Mouse (Mus musculus) limb, embryonic 14.5 days (tissue): ENCODE data around the gene Utf1. TPM values are rescaled to one million over a fixed set of nuclear protein-coding genes. Genes with fewer than 3 reads are reported as not detected.

Experiments
- ATAC-seq: fragments of 200-750 bp; cut with Nextera tagmentation; 2 replicates; pipeline ENCODE4 v1.8.0; 2017; ENCODE audit warnings: low read depth, moderate number of reproducible peaks, moderate TSS enrichment; ENCODE audit not compliant: low FRiP score
- DNase-seq: peaks from one replicate; pipeline ENCODE4 v3.0.0-alpha.2; 2015; ENCODE audit warnings: low spot score
- H3K27ac ChIP-seq: fragments of 300-500 bp; sonication (generic); replicated peaks from 2 replicates; pipeline ENCODE4 v1.5.1; 2014; ENCODE audit warnings: low read depth, mild to moderate bottlenecking, low read length, moderate library complexity, mixed read lengths
- H3K27me3 ChIP-seq: fragments of 300-500 bp; sonication (generic); 2 replicates; pipeline ENCODE4 v1.6.1; 2014; ENCODE audit warnings: low read length, mixed read lengths; ENCODE audit not compliant: control insufficient read depth, insufficient read depth
- H3K36me3 ChIP-seq: fragments of 300-500 bp; sonication (generic); 2 replicates; pipeline ENCODE4 v1.6.1; 2014; ENCODE audit warnings: mild to moderate bottlenecking, low read length, moderate library complexity, mixed read lengths; ENCODE audit not compliant: control insufficient read depth, insufficient read depth
- H3K4me1 ChIP-seq: fragments of 300-500 bp; sonication (generic); 2 replicates; pipeline ENCODE4 v1.6.1; 2014; ENCODE audit warnings: antibody characterized with exemption, low read length, mixed read lengths; ENCODE audit not compliant: control insufficient read depth, insufficient read depth
- H3K4me2 ChIP-seq: fragments of 300-500 bp; sonication (generic); replicated peaks from 2 replicates; pipeline ENCODE4 v1.6.1; 2014; ENCODE audit warnings: low read depth, mild to moderate bottlenecking, low read length, moderate library complexity; ENCODE audit not compliant: severe bottlenecking
- H3K4me3 ChIP-seq: fragments of 300-500 bp; sonication (generic); replicated peaks from 2 replicates; pipeline ENCODE4 v1.5.1; 2014; ENCODE audit warnings: low read length
- H3K9ac ChIP-seq: fragments of 300-500 bp; sonication (generic); 2 replicates; pipeline ENCODE4 v1.6.1; 2014; ENCODE audit warnings: mild to moderate bottlenecking, low read depth, low read length, moderate library complexity; ENCODE audit not compliant: severe bottlenecking
- H3K9me3 ChIP-seq: fragments of 300-500 bp; sonication (generic); 2 replicates; pipeline ENCODE4 v1.6.1; 2016; ENCODE audit warnings: low read length; ENCODE audit not compliant: control insufficient read depth
- POLR2A ChIP-seq: fragments of 200-500 bp; IDR thresholded peaks from 2 replicates; pipeline ENCODE4 v1.8.0; 2012; ENCODE audit warnings: inconsistent platforms, mild to moderate bottlenecking, moderate library complexity, borderline replicate concordance; ENCODE audit not compliant: insufficient read depth, insufficient read length; ENCODE audit errors: extremely low read depth
- WGBS: fragments of 180-500 bp; shearing (Covaris S2); extraction: QIAGEN DNeasy Blood & Tissue Kit; methylation state at CpG from one replicate; pipeline ENCODE4 v1.1.7; 2014; 5-methylcytosine and 5-hydroxymethylcytosine counted together
- polyA plus RNA-seq, 2 experiments: library from polyadenylated mRNA; depleted of rRNA in 1 of 2; stranded (reverse) in 1 of 2; unstranded in 1 of 2; fragments of >200 nt; fragmentation: Nextera tagmentation in 1 of 2; extraction: Ambion mirVana in 1 of 2; gene quantifications; 2 replicates each; pipeline versions ENCODE4 v1.2.1 to v1.2.3; 2012 to 2014

Utf1 gene
- polyA plus RNA-seq, 2 experiments = 0.11 to 0.15 TPM

- TF ChIP-seq POLR2A = no peak
- H3K4me3 ChIP-seq = no peak overlapping the region
- H3K4me2 ChIP-seq = no peak overlapping the region
- H3K9me3 ChIP-seq = no peaks in the 10 kb centered on the region
- DNase-seq (no peak), ATAC-seq (no peak)
- H3K9ac ChIP-seq = no peak overlapping the region
- H3K4me1 ChIP-seq = no peaks in the 10 kb centered on the region
- H3K36me3 ChIP-seq = no peaks in the 10 kb centered on the region
- peaks cover 19% of the 10 kb centered on the region for H3K27me3 ChIP-seq
- no peak overlapping the region for H3K27ac ChIP-seq
- WGBS = 84% methylated on average over 7 of the region's 7 CpGs
Observed at GRCm38 (mm10) chr7:139899505-139899904, 44.1 kb upstream of the Utf1 start.

- Histone ChIP-seq H3K9ac (no peak overlapping the region), H3K27me3 (peaks cover 10% of the 10 kb centered on the region), H3K36me3 (no peaks in the 10 kb centered on the region), H3K4me3 (no peak overlapping the region), H3K27ac (no peak overlapping the region), H3K4me2 (no peak overlapping the region), H3K4me1 (no peaks in the 10 kb centered on the region), H3K9me3 (no peaks in the 10 kb centered on the region)
- WGBS = 90% methylated on average over 7 of the region's 7 CpGs
- TF ChIP-seq POLR2A = no peak
- DNase-seq (no peak), ATAC-seq (no peak)
Observed at GRCm38 (mm10) chr7:139900456-139900855, 43.1 kb upstream of the Utf1 start.

GRCm38 (mm10) chr7:139900896-139901295 lies 42.7 kb upstream of the Utf1 start:
- peaks cover 5% of the 10 kb centered on the region for H3K27me3 ChIP-seq
- no peak overlapping the region for H3K4me3 ChIP-seq

GRCm38 (mm10) chr7:139901981-139902380 lies 41.6 kb upstream of the Utf1 start:
- no peaks in the 10 kb centered on the region for H3K4me1 ChIP-seq
- no peak for ATAC-seq
- H3K27ac ChIP-seq = no peak overlapping the region
- WGBS = 33% methylated on average over 1 of the region's 1 CpGs
- H3K36me3 ChIP-seq = no peaks in the 10 kb centered on the region
- H3K27me3 ChIP-seq = no peaks in the 10 kb centered on the region; the same call in 1 of the 2 replicates
- no peak for DNase-seq
- no peak for TF ChIP-seq POLR2A
- no peaks in the 10 kb centered on the region for H3K9me3 ChIP-seq
- no peak overlapping the region for H3K9ac ChIP-seq
- H3K4me2 ChIP-seq = no peak overlapping the region
- no peak overlapping the region for H3K4me3 ChIP-seq

More at GRCm38 (mm10) chr7:139900896-139901295, 42.7 kb upstream of the Utf1 start:
- TF ChIP-seq POLR2A = no peak
- Histone ChIP-seq H3K4me2 (no peak overlapping the region), H3K27ac (no peak overlapping the region), H3K4me1 (no peaks in the 10 kb centered on the region), H3K9ac (no peak overlapping the region), H3K36me3 (no peaks in the 10 kb centered on the region), H3K9me3 (no peaks in the 10 kb centered on the region)
- 76% methylated on average over 6 of the region's 6 CpGs for WGBS
- ATAC-seq (no peak), DNase-seq (no peak)

- Histone ChIP-seq H3K36me3 (no peaks in the 10 kb centered on the region), H3K4me3 (no peak overlapping the region), H3K27ac (no peak overlapping the region), H3K4me2 (no peak overlapping the region), H3K27me3 (no peaks in the 10 kb centered on the region; the same call in 1 of the 2 replicates), H3K9me3 (no peaks in the 10 kb centered on the region), H3K9ac (no peak overlapping the region), H3K4me1 (0 out of 2 replicates have a peak, but pooled peaks cover 3% of the 10 kb centered on the region)
- 38% methylated on average over 6 of the region's 6 CpGs for WGBS
- ATAC-seq (no peak), DNase-seq (no peak)
- no peak for TF ChIP-seq POLR2A
Observed at GRCm38 (mm10) chr7:139905261-139905660, 38.3 kb upstream of the Utf1 start.

GRCm38 (mm10) chr7:139905661-139906060 lies 37.9 kb upstream of the Utf1 start:
- no peak overlapping the region for H3K9ac ChIP-seq
- no peak overlapping the region for H3K4me3 ChIP-seq
- 3% methylated on average over 6 of the region's 6 CpGs for WGBS
- H3K4me1 ChIP-seq = 0 out of 2 replicates have a peak, but pooled peaks cover 3% of the 10 kb centered on the region
- H3K27me3 ChIP-seq = no peaks in the 10 kb centered on the region; the same call in 1 of the 2 replicates
- DNase-seq (peak; percentile 28), ATAC-seq (no peak)
- no peak overlapping the region for H3K4me2 ChIP-seq
- H3K27ac ChIP-seq = no peak overlapping the region
- no peaks in the 10 kb centered on the region for H3K36me3 ChIP-seq
- no peaks in the 10 kb centered on the region for H3K9me3 ChIP-seq
- TF ChIP-seq POLR2A = no peak
